Mouse (Mus musculus): ENCODE measurements around the gene Neto2.

The Neto2 gene

GRCm38 (mm10) chr8:85601741-85602140 is 99.0 kb downstream of the Neto2 start:
- no peak for DNase-seq

- no peak for DNase-seq
These were observed 103.1 kb downstream of the Neto2 start for GRCm38 (mm10) chr8:85597413-85598191.

- DNase-seq: no peak
These were observed 105.3 kb downstream of the Neto2 start for GRCm38 (mm10) chr8:85595391-85595790.

- DNase-seq: no peak
These were observed 105.7 kb downstream of the Neto2 start for GRCm38 (mm10) chr8:85594983-85595382.

DNA sequence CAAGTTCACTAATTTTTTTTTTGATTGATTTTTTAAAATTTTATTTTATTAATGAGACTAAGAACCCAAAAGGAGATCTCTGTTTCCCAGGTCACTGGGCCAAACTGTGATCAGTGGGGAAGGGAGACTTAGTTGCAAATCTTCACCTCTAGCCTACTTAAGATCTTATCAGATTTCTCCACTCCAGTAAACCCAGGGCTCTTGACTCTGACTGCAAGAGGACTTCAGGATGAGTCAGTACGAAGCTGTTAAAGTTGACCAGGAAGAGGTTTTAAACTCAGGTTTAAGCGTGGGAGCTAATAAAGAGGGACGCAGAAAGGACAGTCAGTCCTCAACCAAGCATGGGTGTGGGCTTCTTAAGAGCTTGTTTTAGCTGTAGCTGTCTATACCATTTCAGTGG is 107.4 kb downstream of the Neto2 start:
- DNase-seq: no peak

DNA sequence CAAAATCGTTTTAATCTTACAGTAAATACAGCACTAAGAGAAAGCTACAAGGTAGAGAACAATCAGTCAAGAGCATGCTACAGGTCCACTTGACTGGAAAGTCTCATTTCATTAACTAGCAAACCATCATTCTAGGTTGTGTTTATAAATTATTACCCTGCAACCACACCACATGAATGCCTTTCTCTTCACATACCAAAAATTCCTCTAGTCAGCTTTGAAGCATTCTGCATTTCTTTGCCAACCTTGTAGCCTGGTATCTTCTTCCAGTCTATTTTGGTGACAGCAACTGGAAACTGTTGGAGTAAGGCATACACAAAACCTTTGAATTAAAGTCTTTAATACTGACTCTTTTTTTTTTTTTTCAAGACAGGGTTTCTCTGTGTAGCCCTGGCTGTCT is 109.2 kb downstream of the Neto2 start:
- DNase-seq: no peak

DNA sequence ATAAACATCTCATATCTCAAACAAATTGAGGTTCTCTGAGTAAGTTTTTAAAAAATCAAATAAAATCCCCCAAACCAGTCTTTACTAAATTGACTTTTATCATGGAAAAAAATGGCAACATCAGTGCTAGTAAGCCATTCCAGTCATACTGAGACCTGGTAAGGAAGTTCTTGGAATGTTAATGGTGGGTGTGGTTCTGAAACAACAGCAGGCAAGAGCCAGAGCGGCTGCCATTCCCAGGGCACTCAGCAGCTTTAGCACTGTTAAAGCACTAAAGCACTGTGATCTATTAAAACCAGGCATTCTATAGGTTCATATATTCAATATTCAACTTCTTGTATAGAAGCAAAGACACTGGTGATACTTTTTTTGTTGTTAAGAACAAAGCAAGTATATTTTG is 110.5 kb downstream of the Neto2 start:
- no peak for DNase-seq

GRCm38 (mm10) chr8:85588596-85588995 is 112.1 kb downstream of the Neto2 start:
- DNase-seq: no peak
